Mouse (Mus musculus): ENCODE results near the gene Abt1.
A peak's percentile ranks its signal among the peaks of the same experiment; 100 is the strongest.

The Abt1 gene

GRCm38 (mm10) chr13:23438521-23438920 lies 14.9 kb upstream of the Abt1 start:
- no peak for DNase-seq (ENCODE audit: low spot score)

- peak; percentile 64 for DNase-seq (ENCODE audit: low spot score)
Observed at GRCm38 (mm10) chr13:23437908-23438307, 14.2 kb upstream of the Abt1 start.

DNA sequence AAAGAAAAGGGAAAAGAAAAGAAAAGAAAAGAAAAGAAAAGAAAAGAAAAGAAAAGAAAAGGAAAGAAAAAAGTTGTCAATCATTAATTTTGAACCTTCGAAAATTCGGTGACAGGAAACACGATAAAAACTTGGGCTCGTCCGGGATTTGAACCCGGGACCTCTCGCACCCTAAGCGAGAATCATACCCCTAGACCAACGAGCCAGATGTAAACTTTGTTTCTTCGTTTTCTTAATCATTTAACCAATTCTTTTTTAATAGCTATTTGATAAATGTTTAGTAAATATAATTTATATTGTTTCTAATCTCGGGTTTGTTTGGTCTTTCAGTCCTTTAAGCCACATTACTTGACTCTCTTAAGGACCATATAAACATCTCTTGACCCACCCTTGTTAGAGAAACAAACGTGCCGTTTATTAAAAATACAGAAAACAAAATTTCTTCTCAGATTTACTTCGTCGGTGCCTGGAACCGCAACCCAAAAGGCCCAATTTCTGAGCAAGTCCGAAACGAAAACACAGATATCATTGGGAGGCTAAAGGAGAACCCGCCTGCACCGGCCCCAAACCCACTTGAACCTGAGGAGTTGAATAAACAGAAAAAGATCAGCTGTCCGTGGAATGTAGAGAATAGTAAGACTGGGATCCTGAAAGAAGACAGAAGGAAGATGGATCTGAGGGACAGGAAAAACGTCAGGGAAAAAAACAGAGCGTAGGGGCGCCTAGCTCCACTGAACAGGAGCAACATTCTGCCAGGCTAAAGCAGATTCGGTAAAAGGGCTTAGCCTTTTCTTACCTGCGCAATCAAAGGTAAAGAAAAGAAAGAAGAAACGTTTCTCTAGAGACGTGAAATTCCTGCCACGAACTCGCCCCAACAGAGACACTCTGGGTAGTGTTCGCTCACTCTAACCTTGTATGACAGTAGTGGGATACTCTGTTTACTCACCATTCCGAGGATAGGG lies 13.5 kb upstream of the Abt1 start:
- DNase-seq (ENCODE audit: low spot score) = no peak

GRCm38 (mm10) chr13:23436231-23436661 lies 12.6 kb upstream of the Abt1 start:
- DNase-seq (ENCODE audit: low spot score) = no peak

GRCm38 (mm10) chr13:23435676-23436075 lies 12.0 kb upstream of the Abt1 start:
- no peak for DNase-seq (ENCODE audit: low spot score)

- DNase-seq (ENCODE audit: low spot score) = no peak
Observed at GRCm38 (mm10) chr13:23435241-23435640, 11.6 kb upstream of the Abt1 start.

GRCm38 (mm10) chr13:23434426-23434825 lies 10.8 kb upstream of the Abt1 start:
- DNase-seq (ENCODE audit: low spot score) = no peak

- DNase-seq (ENCODE audit: low spot score) = no peak
Observed at GRCm38 (mm10) chr13:23433801-23434200, 10.1 kb upstream of the Abt1 start.

DNA sequence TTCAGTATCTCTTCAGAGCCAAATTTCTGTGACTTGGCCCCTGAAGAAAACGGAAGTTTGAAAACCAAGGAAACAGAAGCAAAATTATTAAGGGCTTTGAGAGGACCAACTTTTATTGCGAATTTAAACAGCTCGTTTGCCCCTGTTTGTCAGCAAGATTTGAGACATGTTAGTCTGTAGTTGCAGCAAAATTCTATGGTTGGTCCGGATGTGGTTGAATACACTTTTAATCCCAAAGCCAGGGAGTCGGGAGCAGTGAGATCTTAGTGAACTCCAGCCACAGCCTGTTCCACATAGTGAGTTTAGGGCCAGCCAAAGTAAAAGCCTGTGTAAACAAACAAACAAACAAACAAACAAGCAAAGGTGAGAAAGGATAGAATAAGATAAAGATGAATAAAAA lies 9.5 kb upstream of the Abt1 start:
- DNase-seq (ENCODE audit: low spot score) = no peak

DNA sequence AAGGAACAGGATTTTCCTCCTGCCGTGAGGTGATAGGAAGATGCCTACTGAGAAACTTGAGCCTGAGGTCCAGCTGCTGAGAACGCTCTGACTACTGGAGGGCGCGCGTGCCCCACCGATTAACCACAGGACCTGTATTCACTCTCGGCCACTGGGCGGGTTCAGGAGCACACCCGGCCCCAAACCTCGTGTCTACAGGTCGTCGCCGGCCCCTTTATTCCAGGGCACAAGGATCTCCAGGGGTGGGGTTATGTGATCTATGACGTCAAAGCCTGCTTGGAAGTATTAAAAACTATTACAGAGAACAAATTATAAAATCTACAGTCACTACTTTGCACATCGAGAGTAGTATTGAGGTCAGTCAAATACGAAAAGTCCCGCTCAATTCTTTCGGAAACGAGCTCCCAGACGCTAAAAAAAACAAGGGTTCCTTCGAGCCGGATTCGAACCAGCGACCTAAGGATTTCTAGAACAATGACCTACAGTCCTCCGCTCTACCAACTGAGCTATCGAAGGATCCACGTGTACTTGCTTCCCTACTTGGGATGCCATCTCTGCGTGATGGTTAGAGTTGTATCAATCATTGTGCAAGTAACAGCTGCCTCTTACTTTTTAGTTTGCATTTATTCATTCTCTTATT lies 9.0 kb upstream of the Abt1 start:
- peak; percentile 92 for DNase-seq (ENCODE audit: low spot score)

- peak; percentile 57 for DNase-seq (ENCODE audit: low spot score)
Observed at GRCm38 (mm10) chr13:23431351-23431771, 7.7 kb upstream of the Abt1 start.

GRCm38 (mm10) chr13:23430734-23431133 lies 7.1 kb upstream of the Abt1 start:
- DNase-seq (ENCODE audit: low spot score) = peak; percentile 76

- no peak for DNase-seq (ENCODE audit: low spot score)
Observed at GRCm38 (mm10) chr13:23429771-23430380, 6.2 kb upstream of the Abt1 start.

DNA sequence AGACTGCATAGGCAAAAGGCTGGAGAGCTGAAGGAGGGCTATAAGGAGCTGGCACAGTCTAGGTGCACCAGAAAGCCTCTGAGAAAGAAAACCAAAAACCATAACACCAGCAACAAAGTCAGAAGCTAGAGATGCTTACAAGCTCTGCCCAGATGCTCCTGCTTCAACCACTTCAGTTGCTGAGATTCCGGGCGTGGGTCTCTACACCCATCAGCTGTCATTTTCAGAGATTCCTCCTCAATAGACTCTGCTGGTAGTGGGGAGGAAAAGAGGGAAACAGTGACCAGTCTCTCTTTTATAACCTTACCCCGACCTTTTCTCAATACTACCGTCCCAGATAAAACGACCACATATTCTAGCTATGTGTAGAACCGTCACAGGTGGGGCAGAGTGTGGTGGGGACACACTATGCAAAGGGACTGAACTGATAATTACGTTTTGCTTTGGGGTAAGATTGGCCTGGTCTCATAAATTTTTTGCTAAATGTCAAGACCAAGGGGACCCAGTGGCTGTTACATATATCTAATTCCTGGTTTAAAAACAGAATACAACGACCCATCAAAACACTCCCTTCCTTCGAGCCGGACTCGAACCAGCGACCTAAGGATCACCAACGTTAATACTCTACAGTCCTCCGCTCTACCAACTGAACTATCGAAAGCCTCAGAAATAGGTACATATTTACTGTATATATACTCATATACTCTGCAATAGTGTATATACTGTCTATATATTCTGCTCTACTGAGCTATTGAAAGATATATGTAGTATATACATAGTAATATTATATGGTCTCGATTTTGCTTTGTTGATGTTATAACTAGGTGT lies 4.7 kb upstream of the Abt1 start:
- no peak for DNase-seq (ENCODE audit: low spot score)

- DNase-seq (ENCODE audit: low spot score) = no peak
Observed at GRCm38 (mm10) chr13:23427401-23427910, 3.8 kb upstream of the Abt1 start.

- no peak for DNase-seq (ENCODE audit: low spot score)
Observed at GRCm38 (mm10) chr13:23426922-23427321, 3.3 kb upstream of the Abt1 start.

DNA sequence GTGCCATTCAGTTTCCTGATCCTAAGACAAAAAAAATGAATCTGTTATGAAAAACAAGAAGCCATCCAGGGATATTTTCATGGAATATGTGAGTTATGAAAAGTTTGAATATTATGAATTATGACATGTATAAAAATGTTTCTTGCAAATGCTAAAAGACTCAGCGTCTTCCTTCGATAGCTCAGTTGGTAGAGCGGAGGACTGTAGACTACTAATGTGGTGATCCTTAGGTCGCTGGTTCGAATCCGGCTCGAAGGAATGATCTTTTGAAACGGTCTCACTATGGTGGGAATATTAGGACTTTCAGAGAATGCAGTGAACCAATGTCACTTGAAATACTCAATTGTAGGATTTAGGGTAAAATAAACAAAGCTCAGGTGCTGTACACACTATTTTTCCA lies 2.7 kb upstream of the Abt1 start:
- DNase-seq (ENCODE audit: low spot score) = no peak

DNA sequence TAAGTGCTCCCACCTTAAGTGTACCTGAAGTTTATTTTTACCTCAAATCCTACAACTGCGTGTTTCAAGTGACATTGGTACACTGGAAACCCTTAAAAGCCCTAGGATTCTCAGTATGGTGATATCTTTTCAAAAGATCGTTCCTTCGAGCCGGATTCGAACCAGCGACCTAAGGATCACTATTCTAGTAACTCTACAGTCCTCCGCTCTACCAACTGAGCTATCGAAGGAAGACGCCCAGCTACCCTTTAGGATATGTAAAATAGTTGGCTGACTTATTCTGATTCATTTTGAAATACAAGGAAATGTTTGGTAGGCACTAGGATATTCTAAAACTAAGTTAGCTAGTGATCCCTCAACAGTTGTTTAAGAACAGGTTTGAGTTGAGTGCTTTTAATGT lies 1.8 kb upstream of the Abt1 start:
- no peak for DNase-seq (ENCODE audit: low spot score)

DNA sequence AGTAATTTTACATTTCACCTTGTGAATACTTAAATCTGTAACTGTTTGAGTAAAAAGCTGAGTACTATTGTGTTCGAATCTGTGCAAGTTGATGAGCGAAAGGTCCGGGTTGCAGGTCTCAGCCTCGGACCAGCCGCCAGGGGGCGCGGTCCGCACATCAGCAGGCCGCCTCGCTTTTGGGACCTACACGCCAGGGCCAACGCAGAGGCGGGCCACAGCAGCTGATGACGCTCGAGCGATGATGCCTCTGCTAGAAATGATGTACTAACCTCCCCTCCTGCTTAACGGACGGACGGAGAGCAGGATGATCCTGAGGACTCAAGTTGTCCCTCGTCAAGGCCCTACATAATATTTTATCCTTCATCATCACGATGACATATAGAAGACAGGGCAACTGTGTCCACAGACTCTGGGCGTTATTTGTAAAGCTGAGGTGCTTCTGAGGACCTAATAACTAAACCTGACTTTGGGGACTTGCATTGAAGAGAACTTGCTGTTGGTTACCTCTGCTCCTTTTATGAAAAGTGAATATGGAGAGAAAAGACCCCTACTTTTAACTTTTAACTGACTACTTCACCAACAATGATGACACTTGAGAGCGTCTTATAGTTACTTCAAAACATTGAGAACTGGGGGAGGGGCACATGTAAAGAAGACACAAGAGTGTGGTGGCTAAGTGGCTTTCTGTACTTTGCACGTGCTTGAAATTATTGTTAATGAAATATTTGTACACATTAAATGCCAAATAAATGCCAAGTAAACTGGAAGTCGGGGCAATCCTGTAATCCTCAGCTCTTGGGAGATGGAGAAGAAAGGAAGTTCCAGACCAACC lies 1.0 kb upstream of the Abt1 start:
- peak; percentile 80 for DNase-seq (ENCODE audit: low spot score)

DNA sequence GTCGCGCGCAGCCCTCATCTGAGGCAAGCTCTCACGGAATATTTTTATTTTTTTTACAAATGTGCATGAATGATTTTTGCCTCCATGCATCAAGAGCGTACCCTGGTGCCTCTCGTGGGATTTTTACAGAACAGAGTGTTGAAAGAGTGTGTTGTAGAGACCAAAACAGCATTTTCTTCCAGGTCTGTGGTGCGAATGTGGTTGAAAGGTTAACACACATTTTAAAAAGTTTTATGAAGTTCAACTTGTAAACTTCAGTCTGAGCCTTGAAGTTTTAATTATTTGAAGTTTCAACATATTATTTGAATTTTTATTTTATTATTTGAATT lies 350 bp upstream of the Abt1 start:
- no peak for DNase-seq (ENCODE audit: low spot score)

DNA sequence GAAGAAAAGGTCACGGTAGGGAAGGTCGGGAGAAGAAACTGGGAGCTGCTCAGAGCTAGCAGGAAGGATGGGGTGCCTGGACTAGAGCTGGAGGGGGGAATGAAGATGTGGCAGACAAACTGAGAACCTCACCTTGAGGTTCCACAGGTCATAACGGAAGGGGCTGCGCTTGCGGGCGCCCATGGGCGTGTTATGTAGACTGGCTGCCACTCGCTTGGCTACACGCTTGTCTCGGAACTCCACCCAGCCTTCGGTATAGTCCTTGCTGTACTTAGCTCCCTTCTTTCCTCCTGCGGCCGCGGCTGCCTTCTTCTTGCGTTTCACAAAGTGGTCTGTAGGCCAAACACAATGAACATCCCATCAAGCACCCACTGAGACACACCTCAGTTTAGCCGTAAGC lies 1.3 kb downstream of the Abt1 start:
- no peak for DNase-seq (ENCODE audit: low spot score)
